ENCODE assay signal across 24 mouse cellular contexts in genomic region chr4:131070566-131070965, GRCm38 (mm10).
"Had no signal": no experiment of that assay in that cellular context is flagged by ENCODE, and none has a peak within 500 bp of the region (broad histone marks: within the 10 kb centered on the region; RNA-seq: fewer than 3 reads in every experiment).

No protein-coding gene starts in this region.

- H3K9me3 ChIP-seq: hindbrain, embryonic 10.5 days; hindbrain, embryonic 12.5 days; intestine, embryonic 15.5 days; limb, embryonic 10.5 days; limb, embryonic 12.5 days had no signal

- H3K27ac ChIP-seq: gastrocnemius, adult 2 months; hindbrain, embryonic 10.5 days; hindbrain, embryonic 12.5 days; hindbrain, embryonic 14.5 days; intestine, embryonic 15.5 days; layer of hippocampus, adult 2 months; left cerebral cortex, adult 2 months; limb, embryonic 10.5 days; limb, embryonic 12.5 days; liver, embryonic 14.5 days had no signal

- DNase-seq: gastrocnemius, adult 2 months; gastrocnemius, postnatal 10 days; gastrocnemius, postnatal 25 days; heart, adult 18-20 months; heart, postnatal 4 days; kidney, adult 18-20 months; kidney, adult 8-10 months; kidney, postnatal 10 days; kidney, postnatal 25 days; kidney, postnatal 4 days; liver had no signal

- H3K4me3 ChIP-seq: gastrocnemius, adult 2 months; hindbrain, embryonic 10.5 days; hindbrain, embryonic 12.5 days; intestine, embryonic 15.5 days; layer of hippocampus, adult 2 months; left cerebral cortex, adult 2 months; limb, embryonic 10.5 days; limb, embryonic 12.5 days had no signal

- H3K36me3 ChIP-seq: hindbrain, embryonic 10.5 days; hindbrain, embryonic 12.5 days; intestine, embryonic 15.5 days; limb, embryonic 10.5 days; limb, embryonic 12.5 days had no signal

- H3K4me2 ChIP-seq: hindbrain, embryonic 12.5 days; hindbrain, embryonic 14.5 days; intestine, embryonic 15.5 days; limb, embryonic 12.5 days; liver, embryonic 11.5 days had no signal

- H3K27me3 ChIP-seq: hindbrain, embryonic 12.5 days; intestine, embryonic 15.5 days; limb, embryonic 12.5 days had no signal

- ATAC-seq: hindbrain, embryonic 16.5 days; inflammation-experienced regulatory T-cells, adult 6 months; intestine, embryonic 15.5 days; intestine, postnatal 0 days had no signal

- H3K9ac ChIP-seq: hindbrain, embryonic 12.5 days; hindbrain, embryonic 14.5 days; intestine, embryonic 15.5 days; limb, embryonic 12.5 days; liver, embryonic 14.5 days had no signal
